Mouse (Mus musculus): ENCODE measurements at regions not wholly inside any gene's neighbourhood (a gene's known extent, or its start where the extent isn't known, plus 50 kb on each side); places are given as distances from the start of the nearest gene placed in this dataset.
"Not testable (repeated sequence)": the region's sequence is repeated elsewhere in the genome, so short reads cannot be mapped to it uniquely, and the experiment has no call there.

DNA sequence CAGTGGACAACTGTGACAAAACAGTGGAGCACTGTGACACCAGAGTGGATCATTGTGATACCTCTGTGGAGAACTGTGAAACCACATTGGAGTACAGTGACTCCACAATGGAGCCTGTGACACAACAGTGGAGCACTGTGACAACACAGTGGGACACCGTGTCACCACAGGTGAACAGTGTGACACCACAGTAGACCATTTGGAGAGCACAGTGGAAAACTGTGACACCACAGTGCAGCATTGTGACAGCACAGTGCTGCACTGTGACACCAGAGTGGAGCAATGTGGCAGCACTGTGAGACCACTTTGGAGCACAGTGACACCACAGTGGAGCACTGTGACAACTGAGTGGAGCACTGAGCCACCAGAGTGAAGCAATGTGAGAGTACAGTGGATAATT lies 111.7 kb upstream of the Vmn1r2 start:
- H3K9me3 ChIP-seq (ENCODE audit: control insufficient read depth, low read length) = peaks cover 77% of the 10 kb centered on the region
- no peak for ATAC-seq (ENCODE audit: insufficient number of reproducible peaks, insufficient read depth, low FRiP score, low read depth)
- H3K27me3 ChIP-seq (ENCODE audit: control insufficient read depth, insufficient read depth, low read length) = no peaks in the 10 kb centered on the region

DNA sequence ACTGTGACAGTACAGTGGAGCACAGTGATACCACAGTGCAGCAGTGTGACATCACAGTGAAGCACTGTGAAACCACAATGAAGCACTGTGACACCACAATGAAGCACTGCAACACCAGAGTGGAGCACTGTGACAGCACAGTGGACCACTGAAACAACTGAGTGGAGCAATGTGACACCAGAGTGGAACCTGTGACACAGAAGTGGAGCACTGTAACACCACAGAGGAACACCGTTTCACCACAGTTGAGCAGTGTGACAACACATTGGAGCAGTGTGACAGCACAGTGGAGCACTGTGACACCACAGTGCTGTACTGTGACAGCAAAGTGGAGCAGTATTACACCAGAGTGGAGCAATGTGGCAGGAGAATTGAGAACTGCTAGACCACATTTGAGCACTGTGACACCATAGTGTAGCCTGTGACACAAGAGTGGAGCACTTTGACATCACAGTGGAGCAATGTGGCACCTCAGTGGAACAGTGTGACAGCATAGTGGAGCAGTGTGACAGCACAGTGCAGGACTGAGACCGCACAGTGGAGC lies 107.5 kb upstream of the Vmn1r2 start:
- WGBS = 49% methylated on average over 2 of the region's 2 CpGs

More for the DNA sequence above, 111.7 kb upstream of the Vmn1r2 start:
- H3K4me1 ChIP-seq (ENCODE audit: control insufficient read depth in 2 of 2, insufficient read depth in 2 of 2, low read length in 2 of 2) = no peaks in the 10 kb centered on the region
- H3K9ac ChIP-seq (ENCODE audit: low read length) = no peak overlapping the region
- no peak overlapping the region for H3K4me3 ChIP-seq (ENCODE audit: control insufficient read depth in 1 of 2, insufficient read depth in 1 of 2, low read depth in 1 of 2, low read length in 2 of 2)
- WGBS = 66% methylated on average over 1 of the region's 1 CpGs
- no peak overlapping the region for H3K4me2 ChIP-seq (ENCODE audit: low read length)
- no peaks in the 10 kb centered on the region for H3K36me3 ChIP-seq (ENCODE audit: control insufficient read depth, insufficient read depth, low read length)
- no peak overlapping the region for H3K27ac ChIP-seq (replicated peaks in 1 of 2; ENCODE audit: control insufficient read depth in 1 of 2, insufficient read depth in 1 of 2, low read depth in 2 of 2, low read length in 2 of 2)

DNA sequence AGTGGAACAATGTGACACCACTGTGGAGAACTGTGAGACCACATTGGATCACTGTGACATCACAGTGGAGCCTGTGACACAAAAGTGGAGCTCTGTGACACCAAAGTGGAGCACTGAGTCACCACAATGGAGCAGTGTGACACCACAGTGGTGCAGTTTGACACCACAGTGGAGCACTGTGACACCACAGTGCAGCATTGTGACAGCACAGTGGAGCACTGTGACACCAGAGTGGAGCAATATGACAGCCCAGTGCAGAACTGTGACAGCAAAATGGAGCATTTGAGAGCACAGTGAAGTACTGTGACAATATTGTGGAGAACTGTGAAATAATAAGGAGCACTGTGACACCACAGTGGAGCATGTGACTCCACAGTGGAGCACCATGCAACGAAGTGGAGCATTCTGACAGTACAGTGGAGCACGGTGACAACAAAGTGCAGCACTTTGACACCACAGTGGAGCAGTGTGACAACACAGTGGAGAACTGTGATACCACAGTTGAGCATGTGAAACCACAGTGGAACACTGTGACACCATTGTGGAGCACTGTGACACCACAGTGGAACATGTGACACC lies 105.0 kb upstream of the Vmn1r2 start:
- Histone ChIP-seq H3K9me3 (ENCODE audit: control insufficient read depth, low read length) (peaks cover 73% of the 10 kb centered on the region), H3K9ac (ENCODE audit: low read length) (no peak overlapping the region), H3K4me3 (ENCODE audit: control insufficient read depth in 1 of 2, insufficient read depth in 1 of 2, low read depth in 1 of 2, low read length in 2 of 2) (no peak overlapping the region), H3K4me2 (ENCODE audit: low read length) (no peak overlapping the region), H3K27me3 (ENCODE audit: control insufficient read depth, insufficient read depth, low read length) (no peaks in the 10 kb centered on the region), H3K36me3 (ENCODE audit: control insufficient read depth, insufficient read depth, low read length) (no peaks in the 10 kb centered on the region), H3K4me1 (ENCODE audit: control insufficient read depth in 2 of 2, insufficient read depth in 2 of 2, low read length in 2 of 2) (no peaks in the 10 kb centered on the region), H3K27ac (replicated peaks in 1 of 2; ENCODE audit: control insufficient read depth in 1 of 2, insufficient read depth in 1 of 2, low read depth in 2 of 2, low read length in 2 of 2) (no peak overlapping the region)
- ATAC-seq (ENCODE audit: insufficient number of reproducible peaks, insufficient read depth, low FRiP score, low read depth) = no peak
- 60% methylated on average over 2 of the region's 2 CpGs for WGBS

More for the DNA sequence above, 107.5 kb upstream of the Vmn1r2 start:
- H3K4me1 ChIP-seq (ENCODE audit: control insufficient read depth in 2 of 2, insufficient read depth in 2 of 2, low read length in 2 of 2) = no peaks in the 10 kb centered on the region
- H3K9me3 ChIP-seq (ENCODE audit: control insufficient read depth, low read length) = peaks cover 66% of the 10 kb centered on the region
- H3K4me3 ChIP-seq (ENCODE audit: control insufficient read depth in 1 of 2, insufficient read depth in 1 of 2, low read depth in 1 of 2, low read length in 2 of 2) = no peak overlapping the region
- no peak overlapping the region for H3K27ac ChIP-seq (replicated peaks in 1 of 2; ENCODE audit: control insufficient read depth in 1 of 2, insufficient read depth in 1 of 2, low read depth in 2 of 2, low read length in 2 of 2)
- H3K27me3 ChIP-seq (ENCODE audit: control insufficient read depth, insufficient read depth, low read length) = no peaks in the 10 kb centered on the region
- no peak overlapping the region for H3K9ac ChIP-seq (ENCODE audit: low read length)
- no peak overlapping the region for H3K4me2 ChIP-seq (ENCODE audit: low read length)
- no peaks in the 10 kb centered on the region for H3K36me3 ChIP-seq (ENCODE audit: control insufficient read depth, insufficient read depth, low read length)
- no peak for ATAC-seq (ENCODE audit: insufficient number of reproducible peaks, insufficient read depth, low FRiP score, low read depth)

DNA sequence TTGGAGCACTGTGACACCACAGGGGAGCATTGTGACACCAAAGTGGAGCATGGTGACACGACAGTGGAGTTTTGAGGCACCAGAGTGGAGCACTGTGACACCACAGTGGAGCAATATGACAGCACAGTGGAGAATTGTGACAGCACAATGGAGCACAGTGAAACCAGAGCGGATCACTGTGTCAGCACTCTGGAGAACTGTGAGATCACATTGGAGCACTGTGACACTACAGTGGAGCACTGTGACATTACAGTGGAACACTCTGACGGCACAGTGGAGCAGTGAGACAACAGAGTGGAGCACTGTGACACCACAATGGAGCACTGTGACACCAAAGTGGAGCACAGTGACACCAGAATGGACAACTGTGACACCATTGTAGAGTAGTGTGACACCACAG lies 103.2 kb upstream of the Vmn1r2 start:
- Histone ChIP-seq H3K36me3 (ENCODE audit: control insufficient read depth, insufficient read depth, low read length) (no peaks in the 10 kb centered on the region), H3K4me2 (ENCODE audit: low read length) (no peak overlapping the region), H3K27me3 (ENCODE audit: control insufficient read depth, insufficient read depth, low read length) (no peaks in the 10 kb centered on the region), H3K27ac (replicated peaks in 1 of 2; ENCODE audit: control insufficient read depth in 1 of 2, insufficient read depth in 1 of 2, low read depth in 2 of 2, low read length in 2 of 2) (no peak overlapping the region), H3K9me3 (ENCODE audit: control insufficient read depth, low read length) (peaks cover 84% of the 10 kb centered on the region), H3K4me1 (ENCODE audit: control insufficient read depth in 2 of 2, insufficient read depth in 2 of 2, low read length in 2 of 2) (no peaks in the 10 kb centered on the region), H3K9ac (ENCODE audit: low read length) (no peak overlapping the region), H3K4me3 (ENCODE audit: control insufficient read depth in 1 of 2, insufficient read depth in 1 of 2, low read depth in 1 of 2, low read length in 2 of 2) (no peak overlapping the region)
- ATAC-seq (ENCODE audit: insufficient number of reproducible peaks, insufficient read depth, low FRiP score, low read depth) = no peak
- 43% methylated on average over 3 of the region's 3 CpGs for WGBS

DNA sequence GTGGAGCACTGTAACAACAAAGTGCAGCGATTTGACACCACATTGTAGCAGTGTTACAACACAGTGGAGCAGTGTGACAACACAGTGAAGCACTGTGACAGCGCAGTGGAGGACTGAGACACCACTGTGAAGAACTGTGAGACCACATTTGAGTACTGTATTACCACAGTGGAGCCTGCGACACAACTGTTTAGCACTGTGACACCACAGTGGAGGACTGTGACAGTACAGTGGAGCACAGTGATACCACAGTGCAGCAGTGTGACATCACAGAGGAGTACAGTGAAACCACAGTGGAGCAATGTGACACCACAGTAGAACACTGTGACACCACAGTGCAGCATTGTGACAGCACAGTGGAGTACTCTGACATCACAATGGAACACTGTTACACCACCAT lies 102.5 kb upstream of the Vmn1r2 start:
- H3K27ac ChIP-seq (replicated peaks in 1 of 2; ENCODE audit: control insufficient read depth in 1 of 2, insufficient read depth in 1 of 2, low read depth in 2 of 2, low read length in 2 of 2) = no peak overlapping the region
- H3K27me3 ChIP-seq (ENCODE audit: control insufficient read depth, insufficient read depth, low read length) = no peaks in the 10 kb centered on the region
- no peaks in the 10 kb centered on the region for H3K36me3 ChIP-seq (ENCODE audit: control insufficient read depth, insufficient read depth, low read length)
- H3K4me1 ChIP-seq (ENCODE audit: control insufficient read depth in 2 of 2, insufficient read depth in 2 of 2, low read length in 2 of 2) = no peaks in the 10 kb centered on the region
- H3K4me2 ChIP-seq (ENCODE audit: low read length) = no peak overlapping the region
- H3K4me3 ChIP-seq (ENCODE audit: control insufficient read depth in 1 of 2, insufficient read depth in 1 of 2, low read depth in 1 of 2, low read length in 2 of 2) = no peak overlapping the region
- ATAC-seq (ENCODE audit: insufficient number of reproducible peaks, insufficient read depth, low FRiP score, low read depth) = no peak
- WGBS = 33% methylated on average over 3 of the region's 3 CpGs
- H3K9me3 ChIP-seq (ENCODE audit: control insufficient read depth, low read length) = peaks cover 84% of the 10 kb centered on the region
- no peak overlapping the region for H3K9ac ChIP-seq (ENCODE audit: low read length)

DNA sequence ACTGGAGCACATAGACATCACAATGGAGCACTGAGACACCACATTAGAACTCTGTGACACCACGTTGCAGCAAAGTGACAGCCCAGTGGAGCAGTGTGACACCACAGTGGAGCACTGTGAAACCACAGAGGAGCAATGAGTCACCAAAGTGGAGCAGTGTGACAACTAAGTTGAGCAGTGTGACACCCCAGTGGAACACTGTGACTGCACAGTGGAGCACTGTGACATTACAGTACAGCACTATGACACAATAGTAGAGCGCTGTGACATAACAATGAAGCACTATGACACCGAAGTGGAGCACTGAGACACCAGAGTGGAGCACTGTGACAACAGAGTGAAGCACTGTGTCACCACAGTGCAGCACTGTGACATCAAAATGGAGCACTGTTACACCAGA lies 101.8 kb upstream of the Vmn1r2 start:
- not testable (repeated sequence) for H3K4me3 ChIP-seq (ENCODE audit: control insufficient read depth in 1 of 2, insufficient read depth in 1 of 2, low read depth in 1 of 2, low read length in 2 of 2)

DNA sequence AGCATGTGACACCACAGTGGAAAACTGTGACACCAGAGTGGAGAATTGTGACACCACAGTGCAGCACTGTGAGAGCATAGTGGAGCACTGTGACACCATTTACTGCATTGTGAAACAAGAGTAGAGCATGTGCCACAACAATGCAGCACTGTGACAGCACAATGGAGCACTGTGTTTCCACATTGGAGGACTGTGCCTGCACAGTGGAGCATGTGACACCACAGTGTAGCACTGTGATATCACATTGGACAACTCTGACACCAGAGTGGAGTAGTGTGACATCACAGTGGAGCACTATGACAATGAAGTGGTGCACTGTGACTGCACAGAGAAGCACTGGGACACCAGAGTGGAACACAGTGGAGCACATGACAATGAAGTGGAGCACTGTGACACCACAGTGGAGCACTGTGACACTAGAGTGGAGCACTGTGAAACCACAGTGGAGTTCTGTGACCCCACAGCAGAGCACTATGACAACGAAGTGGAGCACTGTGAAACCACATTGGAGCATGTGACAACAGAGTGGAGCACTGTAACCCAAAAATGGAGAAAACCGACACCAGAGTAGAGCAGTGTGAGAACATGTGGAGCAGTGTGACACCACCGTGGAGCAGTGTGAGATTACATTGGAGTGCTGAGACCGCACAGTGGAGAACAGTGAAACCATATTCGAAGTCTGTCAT lies 100.9 kb upstream of the Vmn1r2 start:
- Histone ChIP-seq H3K4me1 (ENCODE audit: control insufficient read depth in 2 of 2, insufficient read depth in 2 of 2, low read length in 2 of 2) (no peaks in the 10 kb centered on the region), H3K9me3 (ENCODE audit: control insufficient read depth, low read length) (peaks cover 88% of the 10 kb centered on the region), H3K36me3 (ENCODE audit: control insufficient read depth, insufficient read depth, low read length) (no peaks in the 10 kb centered on the region), H3K27me3 (ENCODE audit: control insufficient read depth, insufficient read depth, low read length) (no peaks in the 10 kb centered on the region), H3K4me2 (ENCODE audit: low read length) (no peak overlapping the region), H3K27ac (replicated peaks in 1 of 2; ENCODE audit: control insufficient read depth in 1 of 2, insufficient read depth in 1 of 2, low read depth in 2 of 2, low read length in 2 of 2) (no peak overlapping the region), H3K4me3 (ENCODE audit: control insufficient read depth in 1 of 2, insufficient read depth in 1 of 2, low read depth in 1 of 2, low read length in 2 of 2) (no peak overlapping the region), H3K9ac (ENCODE audit: low read length) (no peak overlapping the region)
- ATAC-seq (ENCODE audit: insufficient number of reproducible peaks, insufficient read depth, low FRiP score, low read depth) = no peak
- WGBS = 74% methylated on average over 5 of the region's 5 CpGs

More for the DNA sequence above, 101.8 kb upstream of the Vmn1r2 start:
- H3K36me3 ChIP-seq (ENCODE audit: control insufficient read depth, insufficient read depth, low read length); H3K27me3 ChIP-seq (ENCODE audit: control insufficient read depth, insufficient read depth, low read length); H3K4me2 ChIP-seq (ENCODE audit: low read length); H3K9ac ChIP-seq (ENCODE audit: low read length); H3K4me1 ChIP-seq (ENCODE audit: control insufficient read depth in 2 of 2, insufficient read depth in 2 of 2, low read length in 2 of 2); ATAC-seq (ENCODE audit: insufficient number of reproducible peaks, insufficient read depth, low FRiP score, low read depth); H3K27ac ChIP-seq (replicated peaks in 1 of 2; ENCODE audit: control insufficient read depth in 1 of 2, insufficient read depth in 1 of 2, low read depth in 2 of 2, low read length in 2 of 2): not testable (repeated sequence)
- WGBS = 60% methylated on average over 3 of the region's 3 CpGs
- H3K9me3 ChIP-seq (ENCODE audit: control insufficient read depth, low read length) = peaks cover 84% of the 10 kb centered on the region
